Mouse (Mus musculus) heart, adult 8-10 months (tissue): Measurements from ENCODE around the gene Vegfa. TPM values are rescaled to one million over a fixed set of nuclear protein-coding genes. Genes with fewer than 3 reads are reported as not detected.
A peak's percentile ranks its signal among the peaks of the same experiment; 100 is the strongest.

Source experiments
- DNase-seq: peaks from one replicate; pipeline ENCODE4 v3.0.0; 2022; ENCODE audit warnings: low spot score
- total RNA-seq, 4 experiments: library from RNA; stranded (reverse); gene quantifications; 2 replicates each; pipeline ENCODE4 v1.2.4; 2022

Gene Vegfa
- total RNA-seq, 4 experiments from 2014 or later, result 195 to 267 (median 235) TPM

GRCm38 (mm10) chr17:46051356-46051755 lies 19.2 kb upstream of the Vegfa start:
- peak; percentile 48 for DNase-seq

- no peak for DNase-seq
Measured at GRCm38 (mm10) chr17:46049567-46049966, 17.4 kb upstream of the Vegfa start.

- no peak for DNase-seq
Measured at GRCm38 (mm10) chr17:46048184-46048583, 16.0 kb upstream of the Vegfa start.

- no peak for DNase-seq
Measured at GRCm38 (mm10) chr17:46045742-46046141, 13.6 kb upstream of the Vegfa start.

GRCm38 (mm10) chr17:46044953-46045352 lies 12.8 kb upstream of the Vegfa start:
- no peak for DNase-seq

- no peak for DNase-seq
Measured at GRCm38 (mm10) chr17:46042158-46042557, 10.0 kb upstream of the Vegfa start.

- DNase-seq, result no peak
Measured at GRCm38 (mm10) chr17:46041679-46042078, 9.5 kb upstream of the Vegfa start.

GRCm38 (mm10) chr17:46041223-46041622 lies 9.1 kb upstream of the Vegfa start:
- DNase-seq, result no peak

GRCm38 (mm10) chr17:46040561-46040960 lies 8.4 kb upstream of the Vegfa start:
- DNase-seq, result no peak

- no peak for DNase-seq
Measured at GRCm38 (mm10) chr17:46038906-46039305, 6.7 kb upstream of the Vegfa start.

GRCm38 (mm10) chr17:46036400-46036799 lies 4.2 kb upstream of the Vegfa start:
- no peak for DNase-seq

- DNase-seq, result no peak
Measured at GRCm38 (mm10) chr17:46034110-46034509, 1.9 kb upstream of the Vegfa start.

GRCm38 (mm10) chr17:46033607-46034006 lies 1.4 kb upstream of the Vegfa start:
- DNase-seq, result no peak

GRCm38 (mm10) chr17:46033122-46033521 lies 953 bp upstream of the Vegfa start:
- no peak for DNase-seq

- DNase-seq, result peak; percentile 52
Measured at GRCm38 (mm10) chr17:46031621-46032211, 453 bp downstream of the Vegfa start.

GRCm38 (mm10) chr17:46030731-46031620 lies 1.2 kb downstream of the Vegfa start:
- peak; percentile 55 for DNase-seq

GRCm38 (mm10) chr17:46030323-46030730 lies 1.8 kb downstream of the Vegfa start:
- DNase-seq, result no peak

- DNase-seq, result no peak
Measured at GRCm38 (mm10) chr17:46029554-46030207, 2.5 kb downstream of the Vegfa start.

- no peak for DNase-seq
Measured at GRCm38 (mm10) chr17:46029052-46029553, 3.1 kb downstream of the Vegfa start.

- no peak for DNase-seq
Measured at GRCm38 (mm10) chr17:46028210-46029051, 3.7 kb downstream of the Vegfa start.
